Comparison of ENCODE assay signal across 12 mouse cellular contexts in the genomic region with DNA sequence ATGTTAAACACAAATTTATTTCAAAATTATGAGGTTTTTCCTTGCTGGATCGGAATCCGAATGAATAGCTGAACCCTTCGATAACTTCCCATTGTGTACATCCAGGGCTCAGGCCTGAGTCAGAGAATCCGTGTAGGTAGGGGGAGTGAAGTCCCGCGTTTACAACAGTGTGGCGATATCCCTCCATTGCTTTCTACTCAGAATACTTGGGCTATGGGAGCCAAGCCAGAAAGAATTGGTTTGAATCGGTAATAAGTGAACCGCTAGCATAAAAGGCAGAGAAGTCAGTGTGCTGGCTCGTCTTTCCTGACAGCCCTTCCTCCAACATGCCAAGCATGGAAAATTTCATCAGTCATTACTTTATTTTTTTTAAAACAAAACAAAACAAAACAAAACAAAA.
DNase-seq lines count a peak whose midpoint lies in the region; ATAC-seq and TF ChIP-seq lines count a peak whose summit lies in the region.
"Had no signal": no experiment of that assay in that cellular context is flagged by ENCODE, and none has a peak within 500 bp of the region (broad histone marks: within the 10 kb centered on the region; RNA-seq: fewer than 3 reads in every experiment).

No protein-coding gene starts in this region.

- peak overlapping the region; percentile 90 for H3K27ac ChIP-seq in kidney, embryonic 15.5 days
- H3K27ac ChIP-seq in embryonic facial prominence, embryonic 14.5 days (replicated peaks; ENCODE audit: low read depth, low read length): peak overlapping the region; percentile 95
- H3K27ac ChIP-seq: layer of hippocampus, adult 2 months had no signal

- peaks cover 34% of the 10 kb centered on the region for H3K4me1 ChIP-seq in kidney, embryonic 15.5 days
- H3K4me1 ChIP-seq in embryonic facial prominence, embryonic 14.5 days (ENCODE audit: control insufficient read depth, insufficient read depth, low read length): peaks cover 56% of the 10 kb centered on the region
- H3K4me1 ChIP-seq: megakaryocyte, embryonic 14.5 days had no signal

- ATAC-seq in kidney, embryonic 15.5 days (replicated peaks; ENCODE audit: low FRiP score): no peak
- ATAC-seq in embryonic facial prominence, embryonic 14.5 days (ENCODE audit: low read depth): no peak
- ATAC-seq: activated CD4-positive, CD25-positive, alpha-beta regulatory T cell, adult 4 months had no signal

- no peaks in the 10 kb centered on the region for H3K9me3 ChIP-seq in kidney, embryonic 15.5 days (replicated peaks)
- H3K9me3 ChIP-seq in embryonic facial prominence, embryonic 14.5 days (ENCODE audit: control insufficient read depth, low read length): no peaks in the 10 kb centered on the region
- H3K9me3 ChIP-seq: megakaryocyte, embryonic 14.5 days had no signal

- H3K9ac ChIP-seq in kidney, embryonic 15.5 days: no peak overlapping the region
- H3K9ac ChIP-seq in embryonic facial prominence, embryonic 14.5 days (ENCODE audit: low read depth, low read length): peak overlapping the region; percentile 32

- no peaks in the 10 kb centered on the region for H3K79me2 ChIP-seq in myocyte (ENCODE audit: control insufficient read depth, insufficient read depth)

- 63% methylated on average over 10 of the region's 10 CpGs for WGBS in kidney, embryonic 15.5 days
- WGBS in embryonic facial prominence, embryonic 14.5 days: 40% methylated on average over 10 of the region's 10 CpGs

- no peaks in the 10 kb centered on the region for H3K36me3 ChIP-seq in kidney, embryonic 15.5 days
- H3K36me3 ChIP-seq in embryonic facial prominence, embryonic 14.5 days (ENCODE audit: control insufficient read depth, insufficient read depth, low read length): no peaks in the 10 kb centered on the region
- no peaks in the 10 kb centered on the region for H3K36me3 ChIP-seq in myocyte (ENCODE audit: control insufficient read depth, insufficient read depth)

- H3K4me3 ChIP-seq in kidney, embryonic 15.5 days (replicated peaks): no peak overlapping the region
- no peak overlapping the region for H3K4me3 ChIP-seq in embryonic facial prominence, embryonic 14.5 days (ENCODE audit: low read depth, low read length)
- peak overlapping the region; percentile 1 for H3K4me3 ChIP-seq in myocyte
- H3K4me3 ChIP-seq: layer of hippocampus, adult 2 months; megakaryocyte, embryonic 14.5 days had no signal

- TF ChIP-seq POLR2A in myocyte (IDR thresholded peaks at IDR 0.05; ENCODE audit: insufficient read length, low read depth): no peak

- no peaks in the 10 kb centered on the region for H3K27me3 ChIP-seq in kidney, embryonic 15.5 days
- H3K27me3 ChIP-seq in embryonic facial prominence, embryonic 14.5 days (replicated peaks; ENCODE audit: control insufficient read depth, insufficient read depth, low read length): no peaks in the 10 kb centered on the region
- no peaks in the 10 kb centered on the region for H3K27me3 ChIP-seq in myocyte (ENCODE audit: control insufficient read depth, insufficient read depth, insufficient read length)

- H3ac ChIP-seq in myocyte (ENCODE audit: control insufficient read depth, insufficient read length): no peak overlapping the region

- peak; percentile 32 for DNase-seq in embryo, embryonic 11 days
- no peak for DNase-seq in embryo, embryonic 9.5 days (ENCODE audit: extremely low spot score)
- DNase-seq in kidney, postnatal 14 days: no peak
- peak; percentile 88 for DNase-seq in embryonic facial prominence, embryonic 14.5 days (ENCODE audit: low spot score)
- DNase-seq in layer of hippocampus, postnatal 14 days (ENCODE audit: low spot score in 2 of 2): no peak
- no peak for DNase-seq in adrenal gland, adult 18-20 months (ENCODE audit: low spot score in 2 of 2)
- DNase-seq: right cerebral cortex, postnatal 4 days had no signal

- H3K4me2 ChIP-seq in kidney, embryonic 15.5 days: no peak overlapping the region
- peak overlapping the region; percentile 10 for H3K4me2 ChIP-seq in embryonic facial prominence, embryonic 14.5 days (ENCODE audit: low read depth, low read length)
- peak overlapping the region; percentile 70 for H3K4me2 ChIP-seq in myocyte (ENCODE audit: low read depth)

TF ChIP-seq in myocyte, 11 proteins besides CTCF, POLR2A, EP300 and RAD21:
- TF ChIP-seq POLR2AphosphoS2 (IDR thresholded peaks at IDR 0.05; ENCODE audit: insufficient read length, low read depth): no peak
- no peak for TF ChIP-seq TCF3 (IDR thresholded peaks at IDR 0.05; ENCODE audit: insufficient read length, low read depth)
- no peak for TF ChIP-seq E2F4 (IDR thresholded peaks at IDR 0.05; ENCODE audit: insufficient read depth)
- TF ChIP-seq MYOD1 (IDR thresholded peaks at IDR 0.05; ENCODE audit: control insufficient read depth in 1 of 3, insufficient read length in 2 of 3, low read depth in 2 of 3): no peak
- TF ChIP-seq TCF12 (IDR thresholded peaks at IDR 0.05; ENCODE audit: insufficient read depth, poor library complexity, severe bottlenecking): no peak
- TF ChIP-seq SRF (IDR thresholded peaks at IDR 0.05; ENCODE audit: control insufficient read depth, insufficient read length, low read depth): no peak
- no peak for TF ChIP-seq REST (IDR thresholded peaks at IDR 0.05; ENCODE audit: insufficient read depth, insufficient read length)
- TF ChIP-seq USF1 (IDR thresholded peaks at IDR 0.05; ENCODE audit: low read depth): no peak
- no peak for TF ChIP-seq MYOG (IDR thresholded peaks at IDR 0.05; ENCODE audit: control insufficient read depth in 1 of 3, insufficient read depth in 1 of 3, insufficient read length in 2 of 3, low read depth in 2 of 3)

Comparison
In these comparisons a context has a peak if more than half of its experiments do, and no peak if none do; other contexts are left out.
1. DNase-seq: peak in embryo, embryonic 11 days (single experiment) and embryonic facial prominence, embryonic 14.5 days (single experiment); none in embryo, embryonic 9.5 days (single experiment), kidney, postnatal 14 days (single experiment), layer of hippocampus, postnatal 14 days (0 of 2) and adrenal gland, adult 18-20 months (0 of 2).